Mouse (Mus musculus): ENCODE data around the gene Gtf2h1. TPM values are rescaled to one million over a fixed set of nuclear protein-coding genes. Genes with fewer than 3 reads are reported as not detected.

Gtf2h1 gene
- polyA plus RNA-seq, 1 experiment from 2014 or later: 39.1 TPM

- 80% methylated on average over 7 of the region's 7 CpGs for WGBS
- H3K27me3 ChIP-seq (ENCODE audit: insufficient read depth, low read length): no peaks in the 10 kb centered on the region
- H3K4me1 ChIP-seq (replicated peaks; ENCODE audit: insufficient read depth, low read length): peaks cover 8% of the 10 kb centered on the region; the same call in 1 of the 2 replicates
- H3K4me3 ChIP-seq (replicated peaks; ENCODE audit: low read depth, low read length): no peak overlapping the region
- H3K36me3 ChIP-seq (ENCODE audit: insufficient read depth, low read length): no peaks in the 10 kb centered on the region
- DNase-seq (ENCODE audit: low spot score): no peak
- no peak overlapping the region for H3K4me2 ChIP-seq (ENCODE audit: low read length)
- no peak overlapping the region for H3K9ac ChIP-seq (ENCODE audit: low read depth, low read length)
- no peak for TF ChIP-seq CTCF (IDR thresholded peaks at IDR 0.05; ENCODE audit: low read depth)
- no peaks in the 10 kb centered on the region for H3K9me3 ChIP-seq (replicated peaks; ENCODE audit: low read length)
- H3K27ac ChIP-seq: peak overlapping the region; percentile 44; the same call in 1 of the 2 replicates
- ATAC-seq (replicated peaks; ENCODE audit: low FRiP score, low read depth): no peak
Observed at GRCm38 (mm10) chr7:46833670-46834255, 37.9 kb downstream of the Gtf2h1 start.

- Histone ChIP-seq H3K27me3 (ENCODE audit: insufficient read depth, low read length) (no peaks in the 10 kb centered on the region), H3K9me3 (replicated peaks; ENCODE audit: low read length) (no peaks in the 10 kb centered on the region), H3K4me1 (replicated peaks; ENCODE audit: insufficient read depth, low read length) (peaks cover 19% of the 10 kb centered on the region; the same call in 1 of the 2 replicates), H3K4me2 (ENCODE audit: low read length) (no peak overlapping the region), H3K9ac (ENCODE audit: low read depth, low read length) (no peak overlapping the region), H3K27ac (no peak overlapping the region), H3K4me3 (replicated peaks; ENCODE audit: low read depth, low read length) (no peak overlapping the region), H3K36me3 (ENCODE audit: insufficient read depth, low read length) (no peaks in the 10 kb centered on the region)
- no peak for ATAC-seq (replicated peaks; ENCODE audit: low FRiP score, low read depth)
- no peak for DNase-seq (ENCODE audit: low spot score)
- WGBS: 46% methylated on average over 12 of the region's 14 CpGs
- no peak for TF ChIP-seq CTCF (IDR thresholded peaks at IDR 0.05; ENCODE audit: low read depth)
Observed at GRCm38 (mm10) chr7:46834994-46835610, 39.2 kb downstream of the Gtf2h1 start.

- Histone ChIP-seq H3K4me1 (replicated peaks; ENCODE audit: insufficient read depth, low read length) (peaks cover 19% of the 10 kb centered on the region; the same call in 1 of the 2 replicates), H3K27ac (no peak overlapping the region), H3K27me3 (ENCODE audit: insufficient read depth, low read length) (no peaks in the 10 kb centered on the region), H3K36me3 (ENCODE audit: insufficient read depth, low read length) (no peaks in the 10 kb centered on the region), H3K9me3 (replicated peaks; ENCODE audit: low read length) (no peaks in the 10 kb centered on the region), H3K4me2 (ENCODE audit: low read length) (no peak overlapping the region), H3K4me3 (replicated peaks; ENCODE audit: low read depth, low read length) (no peak overlapping the region), H3K9ac (ENCODE audit: low read depth, low read length) (no peak overlapping the region)
- 81% methylated on average over 5 of the region's 5 CpGs for WGBS
- ATAC-seq (replicated peaks; ENCODE audit: low FRiP score, low read depth): no peak
- no peak for TF ChIP-seq CTCF (IDR thresholded peaks at IDR 0.05; ENCODE audit: low read depth)
- DNase-seq (ENCODE audit: low spot score): no peak
Observed at GRCm38 (mm10) chr7:46836357-46836756, 40.5 kb downstream of the Gtf2h1 start.

- DNase-seq (ENCODE audit: low spot score): no peak
- H3K9ac ChIP-seq (ENCODE audit: low read depth, low read length): no peak overlapping the region
- no peak overlapping the region for H3K4me3 ChIP-seq (replicated peaks; ENCODE audit: low read depth, low read length)
- peaks cover 19% of the 10 kb centered on the region; the same call in 1 of the 2 replicates for H3K4me1 ChIP-seq (replicated peaks; ENCODE audit: insufficient read depth, low read length)
- H3K9me3 ChIP-seq (replicated peaks; ENCODE audit: low read length): no peaks in the 10 kb centered on the region
- no peak overlapping the region for H3K4me2 ChIP-seq (ENCODE audit: low read length)
- H3K27ac ChIP-seq: peak overlapping the region; percentile 92; the same call in 1 of the 2 replicates
- TF ChIP-seq CTCF (IDR thresholded peaks at IDR 0.05; ENCODE audit: low read depth): no peak
- H3K27me3 ChIP-seq (ENCODE audit: insufficient read depth, low read length): no peaks in the 10 kb centered on the region
- H3K36me3 ChIP-seq (ENCODE audit: insufficient read depth, low read length): no peaks in the 10 kb centered on the region
- 65% methylated on average over 5 of the region's 5 CpGs for WGBS
- no peak for ATAC-seq (replicated peaks; ENCODE audit: low FRiP score, low read depth)
Observed at GRCm38 (mm10) chr7:46837073-46837472, 41.2 kb downstream of the Gtf2h1 start.

- WGBS: 2% methylated on average over 9 of the region's 9 CpGs
- peak overlapping the region; percentile 33; the same call in 1 of the 2 replicates for H3K9ac ChIP-seq (ENCODE audit: low read depth, low read length)
Observed at GRCm38 (mm10) chr7:46838104-46838671, 42.3 kb downstream of the Gtf2h1 start.

GRCm38 (mm10) chr7:46838891-46839302 is 43.0 kb downstream of the Gtf2h1 start:
- H3K9me3 ChIP-seq (replicated peaks; ENCODE audit: low read length): no peaks in the 10 kb centered on the region
- no peaks in the 10 kb centered on the region for H3K27me3 ChIP-seq (ENCODE audit: insufficient read depth, low read length)
- H3K4me1 ChIP-seq (replicated peaks; ENCODE audit: insufficient read depth, low read length): peaks cover 19% of the 10 kb centered on the region; the same call in 1 of the 2 replicates
- TF ChIP-seq CTCF (IDR thresholded peaks at IDR 0.05; ENCODE audit: low read depth): no peak
- no peaks in the 10 kb centered on the region for H3K36me3 ChIP-seq (ENCODE audit: insufficient read depth, low read length)
- H3K4me3 ChIP-seq (replicated peaks; ENCODE audit: low read depth, low read length): no peak overlapping the region
- H3K27ac ChIP-seq: peak overlapping the region; percentile 92
- peak overlapping the region; percentile 29; the same call in 1 of the 2 replicates for H3K4me2 ChIP-seq (ENCODE audit: low read length)
- DNase-seq (ENCODE audit: low spot score): peak; percentile 92
- WGBS: 10% methylated on average over 8 of the region's 8 CpGs
- ATAC-seq (replicated peaks; ENCODE audit: low FRiP score, low read depth): peak; percentile 69
- H3K9ac ChIP-seq (ENCODE audit: low read depth, low read length): no peak overlapping the region; the same call in 1 of the 2 replicates

More at GRCm38 (mm10) chr7:46838104-46838671, 42.3 kb downstream of the Gtf2h1 start:
- ATAC-seq (replicated peaks; ENCODE audit: low FRiP score, low read depth): peak; percentile 66; the same call in 1 of the 2 replicates
- TF ChIP-seq CTCF (IDR thresholded peaks at IDR 0.05; ENCODE audit: low read depth): no peak
- Histone ChIP-seq H3K27ac (peak overlapping the region; percentile 92), H3K27me3 (ENCODE audit: insufficient read depth, low read length) (no peaks in the 10 kb centered on the region), H3K4me3 (replicated peaks; ENCODE audit: low read depth, low read length) (no peak overlapping the region), H3K9me3 (replicated peaks; ENCODE audit: low read length) (no peaks in the 10 kb centered on the region), H3K4me1 (replicated peaks; ENCODE audit: insufficient read depth, low read length) (peaks cover 19% of the 10 kb centered on the region; the same call in 1 of the 2 replicates), H3K36me3 (ENCODE audit: insufficient read depth, low read length) (no peaks in the 10 kb centered on the region), H3K4me2 (ENCODE audit: low read length) (peak overlapping the region; percentile 45)
- DNase-seq (ENCODE audit: low spot score): peak; percentile 86
